Mouse (Mus musculus): ENCODE results near the gene Pip4k2b. TPM values are rescaled to one million over a fixed set of nuclear protein-coding genes. Genes with fewer than 3 reads are reported as not detected.
"Not testable (repeated sequence)": the region's sequence is repeated elsewhere in the genome, so short reads cannot be mapped to it uniquely, and the experiment has no call there.

The Pip4k2b gene
- polyA plus RNA-seq, 1 experiment from 2014 or later: 5.0 TPM

DNA sequence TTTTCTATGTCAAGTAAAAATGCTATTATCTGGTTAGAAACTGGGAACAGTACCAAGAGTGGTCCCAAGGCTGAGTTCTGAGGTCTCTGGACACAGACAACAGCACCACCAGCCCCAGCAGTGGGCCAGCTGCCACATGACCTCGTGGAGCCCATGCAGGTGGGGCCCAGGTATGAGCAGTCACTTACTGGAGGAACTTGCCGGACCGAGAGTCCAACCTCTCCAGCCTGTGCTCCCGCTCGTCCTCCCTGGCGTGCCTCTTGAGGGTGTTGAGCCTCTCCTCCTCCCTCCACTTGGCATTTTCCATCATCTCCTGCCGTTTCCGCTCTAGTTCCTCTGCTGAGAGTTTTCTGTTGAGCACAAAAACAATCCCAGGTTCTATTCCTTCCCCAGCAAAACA is 3.3 kb upstream of the Pip4k2b start:
- 92% methylated on average over 8 of the region's 8 CpGs for WGBS
- ATAC-seq (ENCODE audit: low FRiP score): no peak
- Histone ChIP-seq H3K9ac (replicated peaks) (no peak overlapping the region), H3K27me3 (replicated peaks) (no peaks in the 10 kb centered on the region), H3K36me3 (peaks cover 61% of the 10 kb centered on the region), H3K9me3 (replicated peaks) (no peaks in the 10 kb centered on the region), H3K4me1 (peaks cover 11% of the 10 kb centered on the region), H3K4me3 (replicated peaks) (no peak overlapping the region), H3K4me2 (no peak overlapping the region), H3K27ac (replicated peaks) (no peak overlapping the region)

DNA sequence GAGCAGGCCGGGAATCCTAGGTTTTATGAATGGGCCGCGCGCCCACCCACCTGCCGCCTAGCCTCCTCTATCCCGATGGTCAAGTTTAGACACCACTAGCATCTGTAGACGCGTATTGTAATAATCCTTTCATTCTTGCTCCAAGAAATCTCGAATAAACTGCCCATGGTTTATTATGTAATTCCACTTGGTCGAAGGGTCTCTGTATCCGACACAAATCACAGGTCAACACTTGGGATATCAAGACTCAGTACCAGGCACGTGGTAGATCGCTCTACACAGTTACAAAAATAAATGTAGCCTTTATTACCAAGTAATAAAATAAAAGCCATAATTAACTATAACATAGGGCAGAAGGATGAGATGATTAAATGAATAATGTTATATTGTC is 822 bp upstream of the Pip4k2b start:
- peak overlapping the region; percentile 57 for H3K4me2 ChIP-seq
- H3K4me3 ChIP-seq (replicated peaks): peak overlapping the region; percentile 74
- peaks cover 31% of the 10 kb centered on the region for H3K4me1 ChIP-seq
- WGBS: 9% methylated on average over 13 of the region's 13 CpGs
- ATAC-seq (ENCODE audit: low FRiP score): no peak; the same call in 1 of the 2 replicates
- H3K9me3 ChIP-seq (replicated peaks): no peaks in the 10 kb centered on the region
- H3K9ac ChIP-seq (replicated peaks): no peak overlapping the region
- peaks cover 40% of the 10 kb centered on the region for H3K36me3 ChIP-seq
- H3K27me3 ChIP-seq (replicated peaks): no peaks in the 10 kb centered on the region
- peak overlapping the region; percentile 99 for H3K27ac ChIP-seq (replicated peaks)

DNA sequence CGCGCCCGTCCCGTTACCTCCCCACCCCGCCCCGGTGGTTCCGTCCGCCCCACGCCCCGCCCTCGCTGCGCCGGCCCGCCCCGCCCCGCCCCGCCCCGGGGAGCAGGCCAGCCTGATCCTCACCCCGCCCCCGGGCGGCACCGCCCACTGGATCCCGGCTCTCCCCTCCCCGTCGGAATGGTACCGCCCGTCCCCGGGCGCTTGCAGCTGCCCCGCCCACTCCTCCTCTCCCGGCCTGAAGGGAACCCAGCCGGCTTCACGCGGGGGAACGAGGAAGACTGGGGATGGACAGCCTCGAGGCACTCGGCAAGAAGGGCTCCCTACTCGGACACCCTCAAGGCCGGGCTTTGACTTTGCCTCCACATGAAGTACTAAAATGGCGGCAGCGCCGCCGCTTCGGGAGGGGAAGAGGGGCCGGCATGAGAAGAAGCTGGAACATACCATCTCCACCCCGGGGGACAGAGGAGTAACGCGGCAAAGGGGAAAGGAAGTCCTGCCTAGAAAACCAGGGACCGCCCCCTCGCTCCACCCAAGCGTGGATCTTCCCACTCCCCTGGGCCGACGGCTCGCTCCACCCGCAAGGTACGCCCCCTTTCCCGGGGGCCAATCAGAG is 320 bp upstream of the Pip4k2b start:
- Histone ChIP-seq H3K27me3 (replicated peaks) (no peaks in the 10 kb centered on the region), H3K4me1 (peaks cover 36% of the 10 kb centered on the region), H3K9me3 (replicated peaks) (no peaks in the 10 kb centered on the region), H3K4me2 (peak overlapping the region; percentile 73), H3K9ac (replicated peaks) (peak overlapping the region; percentile 80), H3K27ac (replicated peaks) (peak overlapping the region; percentile 99), H3K4me3 (replicated peaks) (peak overlapping the region; percentile 74), H3K36me3 (peaks cover 35% of the 10 kb centered on the region)
- ATAC-seq (ENCODE audit: low FRiP score): peak; percentile 96
- under 1% methylated on average over 34 of the region's 57 CpGs for WGBS

DNA sequence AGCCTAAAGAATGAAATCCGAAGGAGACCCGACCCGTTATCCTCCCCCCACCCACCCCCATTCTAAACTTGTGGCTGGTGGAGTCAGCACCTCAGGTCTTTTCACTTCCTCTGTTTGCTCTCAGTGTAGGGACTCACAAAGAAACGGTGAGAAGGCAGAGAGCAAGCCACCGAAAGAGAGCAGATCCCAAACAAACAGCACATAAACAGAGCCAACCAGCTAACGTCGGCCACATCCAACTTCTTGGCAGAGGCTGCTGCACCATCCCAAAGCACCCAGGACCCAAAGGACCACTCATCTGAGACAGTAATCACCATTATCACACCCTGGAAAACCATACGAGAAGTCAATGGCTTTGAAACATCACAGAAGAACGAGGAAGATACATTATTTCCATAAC is 1.1 kb downstream of the Pip4k2b start:
- WGBS: 28% methylated on average over 9 of the region's 9 CpGs
- H3K36me3 ChIP-seq: peaks cover 23% of the 10 kb centered on the region
- peak overlapping the region; percentile 74 for H3K4me3 ChIP-seq (replicated peaks)
- H3K9me3 ChIP-seq (replicated peaks): no peaks in the 10 kb centered on the region
- ATAC-seq (ENCODE audit: low FRiP score): no peak
- H3K4me2 ChIP-seq: peak overlapping the region; percentile 73
- H3K9ac ChIP-seq (replicated peaks): peak overlapping the region; percentile 75
- no peaks in the 10 kb centered on the region for H3K27me3 ChIP-seq (replicated peaks)
- peak overlapping the region; percentile 99 for H3K27ac ChIP-seq (replicated peaks)
- H3K4me1 ChIP-seq: peaks cover 37% of the 10 kb centered on the region

DNA sequence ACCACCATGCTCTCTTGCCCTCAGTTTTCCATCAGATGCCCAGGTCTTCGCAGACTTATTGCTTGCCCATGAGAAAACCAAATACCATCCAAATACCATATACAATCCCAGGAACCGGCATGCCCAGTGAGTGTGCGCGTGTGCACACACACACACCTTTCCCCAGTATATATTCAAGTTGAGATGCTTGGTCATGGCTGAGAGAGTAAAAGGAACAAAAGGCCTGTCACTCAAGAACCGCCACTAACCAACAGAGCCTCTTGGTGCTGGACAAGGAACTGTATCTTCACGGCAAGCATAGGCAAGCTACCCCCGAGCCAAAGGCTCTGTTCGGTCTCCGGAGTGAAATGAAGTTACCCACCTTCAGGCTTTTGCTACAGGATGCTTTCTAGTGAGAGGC is 1.9 kb downstream of the Pip4k2b start:
- Histone ChIP-seq H3K27ac (replicated peaks) (no peak overlapping the region), H3K27me3 (replicated peaks) (no peaks in the 10 kb centered on the region), H3K9ac (replicated peaks) (peak overlapping the region; percentile 75; the same call in 1 of the 2 replicates), H3K36me3 (peaks cover 15% of the 10 kb centered on the region), H3K4me1 (peaks cover 37% of the 10 kb centered on the region), H3K9me3 (replicated peaks) (no peaks in the 10 kb centered on the region), H3K4me2 (peak overlapping the region; percentile 73), H3K4me3 (replicated peaks) (peak overlapping the region; percentile 74)
- WGBS: 84% methylated on average over 9 of the region's 9 CpGs
- ATAC-seq (ENCODE audit: low FRiP score): no peak

DNA sequence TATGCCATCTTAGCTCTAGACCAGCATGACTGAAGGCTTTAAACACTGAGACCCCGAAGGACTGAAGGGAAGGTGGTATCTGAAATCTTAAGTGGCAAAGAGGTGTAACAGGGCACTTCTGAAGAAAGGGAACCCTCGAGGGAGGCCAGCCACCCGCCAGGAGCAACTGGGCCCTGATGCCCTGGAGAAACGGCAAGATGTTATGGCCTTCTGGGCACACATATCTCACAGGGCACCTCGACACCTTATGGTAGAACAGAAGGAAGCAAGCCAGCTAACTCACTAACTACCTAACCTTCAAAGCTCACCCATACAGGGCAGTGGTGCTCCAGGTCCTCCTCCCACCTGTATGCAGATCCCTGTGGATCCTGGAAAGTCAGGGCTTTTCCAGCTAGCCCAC is 2.3 kb downstream of the Pip4k2b start:
- H3K4me3 ChIP-seq (replicated peaks): 0 out of 2 replicates have a peak overlapping the region, but pooled peaks have one; percentile 74
- ATAC-seq (ENCODE audit: low FRiP score): no peak
- no peaks in the 10 kb centered on the region for H3K9me3 ChIP-seq (replicated peaks)
- no peak overlapping the region for H3K27ac ChIP-seq (replicated peaks)
- H3K4me1 ChIP-seq: peaks cover 37% of the 10 kb centered on the region
- no peak overlapping the region for H3K9ac ChIP-seq (replicated peaks)
- H3K4me2 ChIP-seq: peak overlapping the region; percentile 73
- no peaks in the 10 kb centered on the region for H3K27me3 ChIP-seq (replicated peaks)
- 97% methylated on average over 5 of the region's 5 CpGs for WGBS
- H3K36me3 ChIP-seq: peaks cover 12% of the 10 kb centered on the region

DNA sequence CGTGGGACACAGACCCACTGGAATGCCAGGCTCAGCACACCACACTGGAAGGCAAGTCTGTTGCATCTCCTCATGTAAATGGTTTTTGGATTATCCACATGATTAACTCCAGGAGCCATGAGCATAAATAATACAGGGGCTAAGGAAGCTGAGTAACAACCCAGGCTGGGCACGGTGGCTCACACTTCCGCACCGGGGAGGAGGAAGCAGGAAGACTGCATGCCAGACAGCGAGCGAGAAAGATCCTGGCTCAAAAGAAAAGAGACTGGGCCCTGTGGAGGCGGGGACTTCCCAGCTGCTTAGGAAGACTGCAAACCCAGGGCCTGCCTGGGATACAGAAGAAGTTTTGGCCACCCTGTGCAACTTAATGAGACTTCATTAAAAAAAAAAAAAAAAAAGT is 4.3 kb downstream of the Pip4k2b start:
- Histone ChIP-seq H3K27me3 (replicated peaks) (no peaks in the 10 kb centered on the region), H3K4me3 (replicated peaks) (no peak overlapping the region), H3K9ac (replicated peaks) (no peak overlapping the region), H3K4me1 (peaks cover 37% of the 10 kb centered on the region), H3K4me2 (no peak overlapping the region), H3K36me3 (no peaks in the 10 kb centered on the region), H3K9me3 (replicated peaks) (no peaks in the 10 kb centered on the region), H3K27ac (replicated peaks) (no peak overlapping the region)
- no peak for ATAC-seq (ENCODE audit: low FRiP score)
- WGBS: 43% methylated on average over 7 of the region's 7 CpGs

DNA sequence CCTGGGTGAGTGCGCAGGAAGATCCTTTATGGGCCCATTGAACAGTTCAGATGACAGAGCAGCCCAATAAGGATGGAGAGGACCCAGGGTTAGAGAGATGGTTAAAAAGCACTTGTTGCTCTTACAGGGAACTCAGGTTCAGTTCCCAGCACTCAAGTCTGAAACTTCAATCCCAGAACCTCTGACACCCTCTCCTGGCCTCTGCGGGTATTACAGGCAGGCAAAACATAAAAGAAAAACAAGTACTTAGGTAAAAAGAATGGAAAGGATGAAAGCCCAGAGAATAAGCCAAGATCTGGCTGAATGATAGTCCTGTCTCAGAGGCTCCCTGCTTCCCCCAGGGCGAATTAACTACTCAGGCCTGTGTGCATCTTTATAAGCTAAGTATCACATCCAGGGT is 5.3 kb downstream of the Pip4k2b start:
- H3K27ac ChIP-seq (replicated peaks): no peak overlapping the region
- H3K36me3 ChIP-seq: no peaks in the 10 kb centered on the region
- H3K9ac ChIP-seq (replicated peaks): no peak overlapping the region
- no peak overlapping the region for H3K4me2 ChIP-seq
- peaks cover 37% of the 10 kb centered on the region for H3K4me1 ChIP-seq
- no peaks in the 10 kb centered on the region for H3K9me3 ChIP-seq (replicated peaks)
- no peaks in the 10 kb centered on the region for H3K27me3 ChIP-seq (replicated peaks)
- 92% methylated on average over 3 of the region's 3 CpGs for WGBS
- no peak for ATAC-seq (ENCODE audit: low FRiP score)
- H3K4me3 ChIP-seq (replicated peaks): no peak overlapping the region

DNA sequence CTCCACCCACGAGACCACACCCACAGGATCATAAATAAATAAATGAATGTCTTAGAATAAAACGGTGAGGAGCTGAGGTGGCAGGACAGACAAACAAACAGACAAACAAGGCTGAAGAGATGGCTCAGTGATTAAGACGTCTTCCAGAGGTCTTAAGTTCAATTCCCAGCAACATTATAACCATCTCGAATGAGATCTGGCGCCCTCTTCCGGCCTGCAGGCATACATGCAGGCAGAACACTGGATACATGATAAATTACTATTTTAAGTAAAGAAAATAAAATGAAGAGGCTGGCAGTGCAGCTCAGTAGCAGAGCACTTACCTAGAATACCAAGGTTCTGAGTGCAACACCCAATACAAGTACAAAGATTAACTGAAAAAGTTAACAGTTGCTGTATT is 5.8 kb downstream of the Pip4k2b start:
- no peaks in the 10 kb centered on the region for H3K9me3 ChIP-seq (replicated peaks)
- H3K27ac ChIP-seq (replicated peaks): no peak overlapping the region
- no peaks in the 10 kb centered on the region for H3K36me3 ChIP-seq
- H3K9ac ChIP-seq (replicated peaks): no peak overlapping the region
- no peak for ATAC-seq (ENCODE audit: low FRiP score)
- H3K4me1 ChIP-seq: peaks cover 34% of the 10 kb centered on the region
- WGBS: 63% methylated on average over 6 of the region's 6 CpGs
- no peak overlapping the region for H3K4me2 ChIP-seq
- no peak overlapping the region for H3K4me3 ChIP-seq (replicated peaks)
- H3K27me3 ChIP-seq (replicated peaks): no peaks in the 10 kb centered on the region

DNA sequence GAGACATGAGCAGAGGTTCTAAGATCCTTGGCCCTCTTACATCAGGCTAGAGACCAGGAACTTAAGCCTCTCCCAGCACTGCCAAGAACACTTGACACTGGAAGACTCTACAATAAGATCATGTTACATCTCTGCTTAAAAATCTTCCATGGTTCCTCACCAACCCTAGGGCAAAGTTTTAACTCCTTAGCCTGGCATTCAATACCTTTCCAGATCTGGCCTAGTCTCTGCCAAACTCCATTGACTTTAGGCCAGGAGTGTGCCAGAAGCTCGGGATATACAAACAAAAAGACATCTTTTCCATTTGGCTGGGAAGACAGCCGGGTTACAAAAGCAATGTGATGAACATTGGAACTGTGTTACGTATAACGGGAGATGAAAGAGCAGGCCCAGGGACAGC is 6.9 kb downstream of the Pip4k2b start:
- peaks cover 23% of the 10 kb centered on the region for H3K4me1 ChIP-seq
- 74% methylated on average over 4 of the region's 4 CpGs for WGBS
- no peaks in the 10 kb centered on the region for H3K36me3 ChIP-seq
- no peaks in the 10 kb centered on the region for H3K9me3 ChIP-seq (replicated peaks)
- H3K9ac ChIP-seq (replicated peaks): no peak overlapping the region
- H3K27me3 ChIP-seq (replicated peaks): no peaks in the 10 kb centered on the region
- no peak overlapping the region for H3K27ac ChIP-seq (replicated peaks)
- no peak overlapping the region for H3K4me3 ChIP-seq (replicated peaks)
- no peak overlapping the region for H3K4me2 ChIP-seq
- ATAC-seq (ENCODE audit: low FRiP score): no peak

DNA sequence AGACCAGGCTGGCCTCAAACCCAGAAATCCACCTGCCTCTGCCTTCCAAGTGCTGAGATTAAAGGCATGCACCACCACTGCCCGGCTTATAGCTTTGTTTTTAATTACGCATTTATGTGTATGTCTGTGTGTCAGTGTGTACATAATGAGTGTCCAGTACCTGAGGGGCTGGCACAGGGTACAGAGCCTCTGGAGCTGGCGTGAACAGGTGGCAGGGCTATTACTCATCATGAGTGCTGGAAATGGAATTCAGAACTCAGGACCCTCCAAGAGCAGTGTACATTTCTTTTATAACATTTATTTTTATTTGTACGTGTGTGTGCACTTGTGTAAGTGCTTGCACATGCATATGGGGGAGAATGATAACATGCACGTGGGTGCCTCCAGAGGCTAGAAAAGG is 7.9 kb downstream of the Pip4k2b start:
- no peak overlapping the region for H3K4me3 ChIP-seq (replicated peaks)
- no peaks in the 10 kb centered on the region for H3K9me3 ChIP-seq (replicated peaks)
- WGBS: 96% methylated on average over 5 of the region's 5 CpGs
- H3K36me3 ChIP-seq: peaks cover 9% of the 10 kb centered on the region
- no peak overlapping the region for H3K4me2 ChIP-seq
- H3K27me3 ChIP-seq (replicated peaks): no peaks in the 10 kb centered on the region
- peaks cover 14% of the 10 kb centered on the region for H3K4me1 ChIP-seq
- no peak for ATAC-seq (ENCODE audit: low FRiP score)
- no peak overlapping the region for H3K9ac ChIP-seq (replicated peaks)
- H3K27ac ChIP-seq (replicated peaks): no peak overlapping the region

DNA sequence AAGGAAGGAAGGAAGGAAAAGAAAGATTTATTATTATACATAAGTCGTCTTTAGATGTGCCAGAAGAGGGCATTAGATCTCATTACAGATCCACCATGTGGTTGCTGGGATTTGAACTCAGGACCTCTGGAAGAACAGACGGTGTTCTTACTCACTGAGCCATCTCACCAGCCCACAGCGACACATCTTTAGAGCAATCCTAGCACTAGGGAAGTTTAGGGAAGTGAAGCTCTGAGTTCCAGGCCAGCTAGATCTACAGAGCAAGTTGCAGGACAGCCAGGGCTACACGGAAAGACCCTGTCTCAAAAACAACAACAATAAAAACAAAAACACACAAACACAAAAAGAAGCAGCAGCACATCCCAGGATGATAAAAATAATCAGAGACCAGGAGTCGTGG is 9.7 kb downstream of the Pip4k2b start:
- not testable (repeated sequence) for H3K4me2 ChIP-seq; H3K4me1 ChIP-seq; H3K9ac ChIP-seq (replicated peaks); H3K4me3 ChIP-seq (replicated peaks); H3K27ac ChIP-seq (replicated peaks); H3K27me3 ChIP-seq (replicated peaks); ATAC-seq (ENCODE audit: low FRiP score); H3K9me3 ChIP-seq (replicated peaks)
- peaks cover 25% of the 10 kb centered on the region for H3K36me3 ChIP-seq
- WGBS: 89% methylated on average over 5 of the region's 5 CpGs

Data from neural tube, embryonic 15.5 days (tissue).